Mouse (Mus musculus) testis, postnatal 10 days (tissue): ENCODE data around the gene Fitm2.
"Not testable (repeated sequence)": the region's sequence is repeated elsewhere in the genome, so short reads cannot be mapped to it uniquely, and the experiment has no call there.

ENCODE experiments used
- DNase-seq: peaks from one replicate; pipeline ENCODE4 v3.0.0; 2021; ENCODE audit warnings: low spot score

The Fitm2 gene

DNA sequence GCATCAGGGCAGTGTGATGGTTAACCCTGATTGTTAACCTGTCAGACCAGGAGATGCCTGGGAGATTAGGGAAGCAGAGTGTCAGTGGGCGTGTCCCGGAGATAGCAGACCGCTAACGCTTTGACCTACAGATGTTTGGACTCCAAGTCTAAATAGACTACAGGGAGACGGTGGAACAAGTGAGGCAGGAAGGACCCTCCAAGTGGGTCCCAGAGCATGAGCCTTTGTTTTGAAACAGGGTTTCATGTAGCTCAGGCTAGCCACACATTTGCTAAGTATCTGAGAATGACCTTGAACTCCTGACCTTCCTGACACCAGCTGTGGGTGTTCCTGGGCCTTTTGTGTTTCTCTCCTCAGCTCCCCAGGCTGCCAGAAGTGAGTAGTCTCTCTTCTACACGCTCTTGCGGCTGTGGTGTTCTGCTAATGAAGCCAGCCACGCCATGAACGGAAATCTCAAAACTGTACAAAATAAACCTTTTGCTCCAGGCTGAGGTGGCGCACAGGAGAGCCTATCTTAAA is 9.1 kb downstream of the Fitm2 start:
- no peak for DNase-seq

- DNase-seq = no peak
Measured at GRCm38 (mm10) chr2:163462801-163463200, 9.6 kb downstream of the Fitm2 start.

- DNase-seq = no peak
Measured at GRCm38 (mm10) chr2:163462386-163462785, 10.0 kb downstream of the Fitm2 start.

GRCm38 (mm10) chr2:163461307-163461706 is 11.1 kb downstream of the Fitm2 start:
- DNase-seq = not testable (repeated sequence)

GRCm38 (mm10) chr2:163460622-163461021 is 11.8 kb downstream of the Fitm2 start:
- DNase-seq = no peak

DNA sequence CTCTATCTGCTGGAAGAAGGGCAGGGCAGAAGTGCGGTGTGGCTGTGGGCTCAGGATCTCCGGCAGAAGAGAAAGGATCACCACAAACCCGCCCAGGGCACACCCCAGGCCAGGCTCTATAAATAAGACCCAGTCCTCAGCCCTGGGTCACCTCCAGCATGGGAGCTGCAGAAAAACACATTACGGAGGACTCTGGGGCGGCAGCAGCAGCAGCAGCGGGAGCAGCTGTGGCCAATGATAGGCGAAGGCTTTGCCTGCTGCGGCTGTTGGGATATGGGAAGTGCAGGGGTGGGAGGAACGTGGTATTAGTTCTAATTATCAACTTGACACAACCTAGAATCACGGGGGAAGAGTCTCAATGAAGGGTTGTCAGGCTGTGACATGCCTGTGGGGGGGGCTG is 13.0 kb downstream of the Fitm2 start:
- DNase-seq = no peak

DNA sequence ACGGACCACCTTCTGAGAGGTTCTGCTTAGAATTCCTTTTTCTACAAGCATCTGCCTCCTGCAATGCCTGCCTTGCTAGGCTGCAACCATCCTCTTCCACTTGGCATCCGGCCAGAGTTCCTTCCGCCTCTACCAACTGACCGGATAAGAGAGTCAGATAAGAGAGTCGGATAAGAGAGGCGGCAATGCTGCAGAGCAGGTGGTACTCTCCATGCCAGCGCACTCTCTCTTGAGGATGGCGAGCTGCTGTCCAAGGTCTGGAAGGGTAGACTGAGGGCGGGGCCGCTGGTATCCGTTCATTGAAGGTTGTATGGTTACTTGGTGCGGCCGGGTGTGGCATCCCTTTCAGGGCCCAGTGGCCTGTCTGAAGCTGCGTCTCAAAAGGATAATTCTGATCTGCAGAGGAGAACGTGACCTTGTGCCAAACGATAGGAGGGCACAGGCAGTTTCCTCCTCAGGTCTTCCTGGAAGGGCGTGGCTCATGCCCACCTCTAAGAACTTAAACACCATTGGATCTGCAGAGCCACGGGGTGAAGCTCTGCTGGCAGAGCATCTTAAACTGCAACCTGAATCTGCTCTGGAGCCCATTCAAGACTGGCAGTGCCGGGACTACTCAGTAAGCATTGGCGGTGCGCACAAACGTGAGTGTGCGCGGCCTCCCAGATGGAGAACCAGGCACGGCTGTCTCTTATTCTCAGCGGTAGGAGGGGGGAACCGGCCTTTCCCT is 13.7 kb downstream of the Fitm2 start:
- no peak for DNase-seq

GRCm38 (mm10) chr2:163453378-163453777 is 19.1 kb downstream of the Fitm2 start:
- DNase-seq = no peak

DNA sequence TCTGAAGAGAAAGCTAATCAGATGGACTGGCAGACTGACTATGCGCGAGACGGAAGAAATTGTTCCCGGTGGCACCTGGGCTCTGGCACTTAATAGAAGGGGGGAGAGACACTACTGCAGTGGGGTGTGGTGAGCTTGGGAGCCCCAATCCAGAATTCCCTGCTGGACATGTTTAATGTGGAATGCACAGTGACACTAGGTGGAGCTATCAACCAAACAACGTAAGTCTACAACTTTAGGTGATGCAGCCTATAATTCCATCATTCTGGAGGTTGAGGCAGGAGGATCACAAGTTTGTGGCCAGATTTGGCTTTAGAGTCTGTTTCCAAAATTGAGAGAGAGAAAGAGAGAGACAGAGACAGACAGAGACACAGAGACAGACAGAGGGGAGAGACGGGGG is 19.7 kb downstream of the Fitm2 start:
- DNase-seq = no peak

GRCm38 (mm10) chr2:163450668-163451295 is 21.6 kb downstream of the Fitm2 start:
- DNase-seq = no peak

- DNase-seq = no peak
Measured at GRCm38 (mm10) chr2:163449276-163449675, 23.2 kb downstream of the Fitm2 start.

GRCm38 (mm10) chr2:163447375-163447774 is 25.1 kb downstream of the Fitm2 start:
- no peak for DNase-seq

DNA sequence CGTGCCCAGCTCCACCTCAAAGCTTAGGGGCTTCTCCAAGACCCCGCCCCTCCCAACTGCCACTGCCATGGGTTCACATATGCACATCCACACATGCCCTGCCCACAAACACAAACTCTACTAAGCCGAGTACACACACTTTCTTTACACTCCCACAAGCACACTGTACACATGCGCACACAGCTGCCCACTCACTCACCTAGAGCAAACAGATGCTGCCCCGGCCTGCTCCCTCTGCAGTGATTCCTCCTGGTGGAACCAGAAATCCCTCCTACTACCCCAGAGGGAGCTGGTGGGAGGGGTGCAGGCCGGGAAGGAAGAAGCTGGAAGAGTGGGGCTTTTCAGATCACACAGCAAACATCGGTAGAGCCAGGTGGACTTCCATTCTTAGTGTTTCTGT is 28.4 kb downstream of the Fitm2 start:
- no peak for DNase-seq

DNA sequence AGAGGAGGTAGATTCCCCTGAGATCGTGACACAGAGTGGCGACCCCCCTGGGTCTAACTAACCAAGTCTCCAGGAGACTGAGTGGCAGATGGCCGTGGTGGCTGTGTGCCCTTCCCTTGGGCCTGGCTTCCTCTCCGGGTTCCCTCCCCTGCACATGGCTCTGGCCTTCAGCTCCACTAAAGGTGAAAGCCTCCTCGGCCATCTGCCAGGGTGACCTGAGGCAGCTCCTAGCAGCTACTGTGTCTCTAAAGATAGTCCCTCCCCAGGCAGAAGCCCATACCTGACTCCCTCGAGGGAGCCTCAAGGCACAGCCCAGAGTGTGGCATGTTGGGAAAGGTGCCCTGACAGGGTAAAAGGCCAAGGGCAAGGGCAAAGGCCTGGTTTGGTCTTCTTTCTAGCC is 28.9 kb downstream of the Fitm2 start:
- DNase-seq = no peak

GRCm38 (mm10) chr2:163439488-163439887 is 32.9 kb downstream of the Fitm2 start:
- no peak for DNase-seq

- DNase-seq = peak; percentile 74
Measured at GRCm38 (mm10) chr2:163438619-163439451, 33.6 kb downstream of the Fitm2 start.

GRCm38 (mm10) chr2:163438246-163438618 is 34.2 kb downstream of the Fitm2 start, which contains the start of gene Gdap1l1:
Gene Gdap1l1, plus strand, starts transcription at chr2:163438476.
- DNase-seq = no peak

DNA sequence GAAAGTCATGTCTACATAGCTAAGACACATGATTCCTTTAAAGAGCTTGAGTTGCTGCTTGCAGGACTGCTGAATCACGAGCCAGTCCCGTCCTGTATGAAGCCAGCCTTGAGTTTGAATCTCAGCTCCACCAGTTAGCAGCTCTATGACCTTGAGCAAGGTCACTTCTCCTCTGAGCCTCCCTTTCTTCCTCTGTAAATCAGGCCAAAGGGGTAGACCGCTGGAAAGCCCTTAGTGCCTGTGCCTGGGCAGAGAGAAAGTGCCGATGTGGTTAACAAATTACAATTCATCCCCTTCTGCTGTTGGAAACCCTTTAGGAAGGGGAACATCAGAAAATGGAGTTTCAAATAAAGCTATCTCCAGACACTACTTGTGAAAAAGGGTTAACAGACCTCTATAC is 34.6 kb downstream of the Fitm2 start:
- DNase-seq = no peak

DNA sequence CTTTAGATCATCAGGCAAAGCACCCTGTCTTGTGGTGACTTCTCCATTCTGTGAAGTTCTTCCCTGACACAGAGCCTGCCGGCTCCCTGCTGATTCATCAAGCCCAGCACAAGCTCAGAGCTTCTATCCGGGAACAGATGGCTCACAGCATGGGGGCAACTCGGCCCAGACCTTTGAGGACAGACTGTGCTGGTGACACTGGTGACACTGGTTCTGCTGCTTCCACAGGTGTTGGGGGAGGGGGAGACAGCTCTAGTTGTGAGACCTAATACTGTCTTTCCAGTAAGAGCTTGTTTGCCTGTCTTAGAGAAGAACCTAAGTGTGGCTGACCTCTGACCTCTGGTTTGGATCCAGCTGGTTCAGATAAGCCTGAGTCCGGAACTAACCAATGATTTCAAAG is 38.5 kb downstream of the Fitm2 start:
- no peak for DNase-seq

DNA sequence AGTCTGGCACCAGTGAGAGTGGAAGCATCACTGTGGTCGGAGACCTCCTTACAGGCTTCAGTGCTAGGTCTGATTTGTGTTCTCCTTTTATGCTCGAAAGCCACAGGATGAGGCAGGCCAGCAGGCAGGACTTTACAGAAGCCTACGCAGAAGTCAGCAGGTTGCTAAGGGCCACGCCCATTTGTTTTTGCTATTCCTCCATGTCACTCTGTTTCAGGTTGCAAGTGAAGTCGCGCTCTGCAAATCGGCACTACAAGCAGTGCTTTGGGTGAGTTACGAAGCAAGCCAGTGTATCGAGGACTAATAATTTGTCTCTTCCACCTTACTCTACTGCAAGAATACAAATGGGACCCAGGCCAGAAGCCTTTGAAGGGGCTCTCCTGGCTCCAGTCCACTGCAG is 41.1 kb downstream of the Fitm2 start:
- DNase-seq = no peak

DNA sequence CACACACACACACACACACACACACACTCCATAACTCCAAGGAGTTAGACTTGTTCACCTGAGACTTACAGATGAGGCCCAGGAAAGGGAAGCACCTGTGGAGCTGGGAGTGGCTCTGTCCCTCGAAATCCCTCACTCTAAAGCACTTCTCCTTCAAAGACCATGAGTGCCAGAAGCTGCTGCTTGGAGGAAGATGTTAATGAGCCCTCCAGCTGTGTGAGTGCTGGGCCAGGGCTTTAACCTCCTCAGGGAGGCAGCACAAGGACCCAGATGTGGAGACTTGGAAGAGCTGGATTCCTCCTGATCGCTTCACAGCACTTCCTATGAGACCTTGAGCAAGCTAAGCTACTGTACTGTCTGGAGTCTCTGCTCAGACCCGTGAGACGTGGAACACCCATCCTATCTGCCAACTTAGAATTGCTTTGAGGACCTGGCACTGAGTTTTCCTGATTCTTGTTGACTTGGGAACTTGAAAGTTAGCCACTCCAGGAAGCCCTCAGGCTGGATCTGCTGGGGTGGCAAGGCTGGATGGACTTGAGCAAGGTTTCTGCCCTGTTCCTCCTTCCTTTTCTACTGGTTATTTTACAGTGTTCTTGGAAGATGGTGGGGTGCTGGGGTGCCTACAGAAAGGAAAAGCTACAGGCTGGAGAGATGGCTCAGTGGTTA is 44.0 kb downstream of the Fitm2 start:
- DNase-seq = no peak

GRCm38 (mm10) chr2:163424597-163424996 is 47.8 kb downstream of the Fitm2 start, which contains the start of gene Oser1:
Gene Oser1, minus strand, starts transcription at chr2:163424697.
- DNase-seq = no peak
